Mouse (Mus musculus) lung, embryonic 14.5 days (tissue): ENCODE data around the gene Agpat3. TPM values are rescaled to one million over a fixed set of nuclear protein-coding genes. Genes with fewer than 3 reads are reported as not detected.

Source experiments
- ATAC-seq: fragments of 200-750 bp; cut with Nextera tagmentation; 2 replicates; pipeline ENCODE4 v1.8.0; 2017; ENCODE audit warnings: mild to moderate bottlenecking, moderate TSS enrichment, moderate library complexity; ENCODE audit not compliant: insufficient read depth
- DNase-seq: peaks from one replicate; pipeline ENCODE4 v3.0.0-alpha.2; 2015
- H3K27ac ChIP-seq: fragments of 300-500 bp; sonication (generic); 2 replicates; pipeline ENCODE4 v1.5.1; 2014; ENCODE audit warnings: low read depth, mild to moderate bottlenecking, moderate library complexity
- H3K27me3 ChIP-seq: fragments of 300-500 bp; sonication (generic); 2 replicates; pipeline ENCODE4 v1.6.1; 2014; ENCODE audit warnings: low read length, control low read depth; ENCODE audit not compliant: insufficient read depth
- H3K36me3 ChIP-seq: fragments of 300-500 bp; sonication (generic); 2 replicates; pipeline ENCODE4 v1.6.1; 2014; ENCODE audit warnings: control low read depth; ENCODE audit not compliant: insufficient read depth
- H3K4me1 ChIP-seq: fragments of 300-500 bp; sonication (generic); 2 replicates; pipeline ENCODE4 v1.6.1; 2014; ENCODE audit warnings: antibody characterized with exemption, control low read depth; ENCODE audit not compliant: insufficient read depth
- H3K4me2 ChIP-seq: fragments of 300-500 bp; sonication (generic); 2 replicates; pipeline ENCODE4 v1.6.1; 2014; ENCODE audit warnings: mild to moderate bottlenecking
- H3K4me3 ChIP-seq: fragments of 300-500 bp; sonication (generic); 2 replicates; pipeline ENCODE4 v1.5.1; 2014; ENCODE audit warnings: low read depth, low read length
- H3K9ac ChIP-seq: fragments of 300-500 bp; sonication (generic); 2 replicates; pipeline ENCODE4 v1.6.1; 2014
- H3K9me3 ChIP-seq: fragments of 300-500 bp; sonication (generic); 2 replicates; pipeline ENCODE4 v1.6.1; 2016; ENCODE audit warnings: low read depth, low read length, control low read depth
- CTCF ChIP-seq: IDR thresholded peaks from 2 replicates; pipeline ENCODE4 v1.5.1; 2016; ENCODE audit warnings: antibody characterized with exemption, low read depth
- WGBS: fragments of 180-500 bp; shearing (Covaris S2); extraction: QIAGEN DNeasy Blood & Tissue Kit; methylation state at CpG from one replicate; pipeline ENCODE4 v1.1.7; 2014; 5-methylcytosine and 5-hydroxymethylcytosine counted together
- polyA plus RNA-seq: library from polyadenylated mRNA; unstranded; fragments of >200 nt; fragmentation: Nextera tagmentation; extraction: Ambion mirVana; gene quantifications from 2 replicates; pipeline ENCODE4 v1.2.1, GENCODE M21; 2014

Gene Agpat3
- polyA plus RNA-seq, 1 experiment from 2014 or later: 62.1 TPM

- Histone ChIP-seq H3K4me3 (no peak overlapping the region), H3K36me3 (no peaks in the 10 kb centered on the region), H3K9me3 (no peaks in the 10 kb centered on the region), H3K27ac (no peak overlapping the region), H3K9ac (no peak overlapping the region), H3K4me2 (no peak overlapping the region), H3K27me3 (no peaks in the 10 kb centered on the region), H3K4me1 (0 out of 2 replicates have a peak, but pooled peaks cover under 1% of the 10 kb centered on the region)
- TF ChIP-seq CTCF: no peak
- WGBS: 56% methylated on average over 6 of the region's 6 CpGs
- DNase-seq (peak; percentile 24), ATAC-seq (peak; percentile 70; the same call in 1 of the 2 replicates)
These were observed 19.5 kb upstream of the Agpat3 start for GRCm38 (mm10) chr10:78371746-78372145.

DNA sequence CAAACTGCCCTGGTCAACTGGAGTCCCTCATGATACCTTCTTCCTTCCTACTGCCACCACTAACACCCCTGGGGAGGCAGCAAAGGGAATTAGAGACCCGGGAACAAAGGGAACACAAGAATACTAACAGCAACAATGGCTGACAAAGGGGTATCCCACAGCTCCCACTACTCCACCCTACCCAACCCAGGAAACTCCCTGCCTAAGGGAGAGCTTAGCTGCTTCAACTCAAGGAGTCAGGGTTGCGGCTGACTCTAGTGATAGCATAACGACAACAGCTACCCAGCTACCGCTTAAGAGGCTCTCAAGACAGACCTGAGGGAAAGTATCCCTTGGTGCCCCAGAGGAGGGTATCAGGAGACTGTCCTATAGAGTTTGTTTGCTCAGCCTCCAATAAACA lies 15.3 kb upstream of the Agpat3 start:
- H3K4me3 ChIP-seq: no peak overlapping the region
- no peak overlapping the region for H3K4me2 ChIP-seq
- 27% methylated on average over 4 of the region's 4 CpGs for WGBS
- no peaks in the 10 kb centered on the region for H3K36me3 ChIP-seq
- DNase-seq (no peak), ATAC-seq (no peak)
- H3K27me3 ChIP-seq: no peaks in the 10 kb centered on the region
- TF ChIP-seq CTCF: no peak
- H3K9me3 ChIP-seq: no peaks in the 10 kb centered on the region
- H3K9ac ChIP-seq: no peak overlapping the region
- no peak overlapping the region; the same call in 1 of the 2 replicates for H3K27ac ChIP-seq
- 0 out of 2 replicates have a peak, but pooled peaks cover 3% of the 10 kb centered on the region for H3K4me1 ChIP-seq

GRCm38 (mm10) chr10:78366851-78367312 lies 14.6 kb upstream of the Agpat3 start:
- Histone ChIP-seq H3K9ac (no peak overlapping the region), H3K27me3 (no peaks in the 10 kb centered on the region), H3K27ac (no peak overlapping the region), H3K4me2 (peak overlapping the region; percentile 20; the same call in 1 of the 2 replicates), H3K36me3 (no peaks in the 10 kb centered on the region), H3K9me3 (no peaks in the 10 kb centered on the region), H3K4me1 (0 out of 2 replicates have a peak, but pooled peaks cover 3% of the 10 kb centered on the region), H3K4me3 (no peak overlapping the region)
- no peak for ATAC-seq
- TF ChIP-seq CTCF: no peak
- 39% methylated on average over 9 of the region's 9 CpGs for WGBS
- no peak for DNase-seq

DNA sequence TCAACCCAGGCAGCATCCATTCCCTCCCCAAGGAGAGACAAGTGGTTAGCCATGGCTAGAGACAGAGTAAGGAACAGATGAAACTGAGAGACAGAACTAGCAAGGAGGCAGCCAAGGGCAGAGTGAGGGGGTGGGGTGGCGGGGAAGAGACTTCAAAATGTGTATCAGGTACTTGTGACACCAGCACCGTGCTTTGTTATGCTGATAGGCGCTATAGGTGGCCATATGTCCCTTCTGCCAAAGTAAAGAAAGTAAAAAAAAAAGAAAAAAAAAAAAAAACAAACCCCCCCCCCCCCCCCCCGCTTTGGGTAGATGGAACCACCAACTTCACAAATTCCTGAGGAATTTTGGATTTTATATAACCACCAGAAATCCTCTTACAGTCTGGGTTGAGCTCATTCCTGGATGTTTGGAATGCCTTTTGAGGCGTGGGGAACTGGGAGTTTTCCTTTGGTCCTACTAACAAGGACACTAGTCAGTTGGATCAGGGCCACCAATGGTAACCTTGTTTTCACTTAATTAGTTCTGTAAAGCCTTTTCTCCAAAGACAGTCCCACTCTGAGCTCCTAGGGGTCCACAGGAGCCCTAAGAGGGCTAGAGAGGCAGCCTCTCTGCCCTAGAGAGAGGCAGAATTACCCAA lies 14.0 kb upstream of the Agpat3 start:
- Histone ChIP-seq H3K36me3 (no peaks in the 10 kb centered on the region), H3K4me3 (no peak overlapping the region), H3K27me3 (no peaks in the 10 kb centered on the region), H3K9me3 (no peaks in the 10 kb centered on the region), H3K4me2 (peak overlapping the region; percentile 20; the same call in 1 of the 2 replicates), H3K4me1 (0 out of 2 replicates have a peak, but pooled peaks cover 3% of the 10 kb centered on the region), H3K27ac (no peak overlapping the region), H3K9ac (no peak overlapping the region)
- ATAC-seq (no peak), DNase-seq (peak; percentile 23)
- TF ChIP-seq CTCF: no peak
- WGBS: 31% methylated on average over 5 of the region's 5 CpGs

DNA sequence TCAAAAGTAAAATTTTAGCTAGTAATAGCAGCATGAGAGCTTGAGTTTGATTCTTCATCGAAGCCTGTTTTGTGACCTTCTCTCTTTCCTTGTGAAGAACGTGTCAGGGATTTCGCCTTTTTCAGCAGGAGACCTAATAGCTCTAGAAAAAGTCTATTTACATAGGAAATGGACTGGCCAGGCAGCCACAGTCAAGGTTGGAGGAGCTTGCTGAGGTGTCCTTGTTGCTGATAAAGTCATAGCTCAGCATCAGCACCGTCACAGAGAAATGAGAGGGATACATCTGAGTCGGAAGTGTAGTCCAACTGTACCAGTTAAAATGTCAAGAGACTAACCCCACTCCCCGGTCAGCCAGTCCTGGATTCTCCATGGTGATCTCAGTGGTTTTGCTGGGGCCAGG lies 13.3 kb upstream of the Agpat3 start:
- ATAC-seq (no peak), DNase-seq (no peak)
- no peak overlapping the region for H3K27ac ChIP-seq
- 0 out of 2 replicates have a peak, but pooled peaks cover 3% of the 10 kb centered on the region for H3K4me1 ChIP-seq
- H3K36me3 ChIP-seq: no peaks in the 10 kb centered on the region
- no peak overlapping the region for H3K9ac ChIP-seq
- H3K4me3 ChIP-seq: no peak overlapping the region
- no peaks in the 10 kb centered on the region for H3K9me3 ChIP-seq
- no peaks in the 10 kb centered on the region for H3K27me3 ChIP-seq
- no peak for TF ChIP-seq CTCF
- H3K4me2 ChIP-seq: no peak overlapping the region
- 64% methylated on average over 6 of the region's 6 CpGs for WGBS

DNA sequence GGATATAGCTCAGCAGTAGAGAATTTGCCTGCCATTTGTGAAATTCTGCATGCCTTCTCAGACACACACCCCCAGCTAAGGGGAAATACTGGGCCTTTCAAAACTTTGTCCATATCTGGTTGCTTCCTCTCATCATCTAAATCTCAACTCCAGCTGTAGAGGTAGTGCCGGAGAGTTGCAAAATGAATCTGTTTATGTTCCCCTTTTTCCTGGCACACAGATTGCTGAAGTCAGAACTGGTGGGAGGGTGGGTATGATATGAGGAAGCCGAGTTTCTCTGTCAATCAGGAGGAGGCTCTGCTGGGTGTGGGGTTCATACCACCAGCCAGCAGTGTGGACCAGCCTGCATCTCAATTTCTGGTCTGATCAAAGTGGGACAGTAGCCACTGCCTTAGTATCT lies 11.8 kb upstream of the Agpat3 start:
- TF ChIP-seq CTCF: no peak
- no peak overlapping the region for H3K9ac ChIP-seq
- H3K4me1 ChIP-seq: 0 out of 2 replicates have a peak, but pooled peaks cover 3% of the 10 kb centered on the region
- no peaks in the 10 kb centered on the region for H3K27me3 ChIP-seq
- H3K27ac ChIP-seq: no peak overlapping the region
- H3K4me2 ChIP-seq: no peak overlapping the region
- H3K4me3 ChIP-seq: no peak overlapping the region
- no peaks in the 10 kb centered on the region for H3K36me3 ChIP-seq
- no peaks in the 10 kb centered on the region for H3K9me3 ChIP-seq
- no peak for ATAC-seq
- 49% methylated on average over 2 of the region's 2 CpGs for WGBS
- no peak for DNase-seq

- 89% methylated on average over 6 of the region's 6 CpGs for WGBS
- Histone ChIP-seq H3K4me2 (no peak overlapping the region), H3K27ac (no peak overlapping the region), H3K36me3 (no peaks in the 10 kb centered on the region), H3K4me3 (no peak overlapping the region), H3K4me1 (0 out of 2 replicates have a peak, but pooled peaks cover 3% of the 10 kb centered on the region), H3K9me3 (no peaks in the 10 kb centered on the region), H3K27me3 (no peaks in the 10 kb centered on the region), H3K9ac (no peak overlapping the region)
- TF ChIP-seq CTCF: no peak
- ATAC-seq (no peak), DNase-seq (no peak)
These were observed 11.1 kb upstream of the Agpat3 start for GRCm38 (mm10) chr10:78363366-78363765.
